Mouse (Mus musculus): ENCODE results near the gene Myd88.

Myd88 gene

GRCm38 (mm10) chr9:119339558-119340211 is 1.5 kb downstream of the Myd88 start, which contains the start of gene Acaa1a:
Gene Acaa1a, plus strand, starts transcription at chr9:119339676.
- peak; percentile 60 for DNase-seq

DNA sequence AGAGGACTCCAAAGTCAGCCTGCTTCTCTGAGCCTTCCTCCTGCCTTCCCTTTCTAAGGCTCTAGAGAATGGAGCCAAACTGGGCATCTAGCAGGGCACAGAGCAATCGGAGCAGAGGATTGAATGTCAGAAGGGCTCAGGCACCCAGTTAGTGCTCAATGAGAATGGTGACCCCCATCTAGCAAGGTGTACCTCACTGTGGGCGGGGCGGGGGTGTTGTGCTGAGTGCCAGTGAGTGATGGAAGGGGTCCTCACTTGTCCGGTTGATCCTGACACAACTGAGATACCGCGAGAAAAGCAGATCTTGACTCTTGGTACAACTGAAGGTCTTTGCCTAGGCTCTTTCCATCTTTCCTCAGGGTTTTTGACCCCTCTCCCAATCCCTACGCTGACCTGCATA is 2.1 kb downstream of the Myd88 start:
- no peak for DNase-seq

GRCm38 (mm10) chr9:119338350-119338749 is 2.9 kb downstream of the Myd88 start:
- no peak for DNase-seq

GRCm38 (mm10) chr9:119337842-119338241 is 3.4 kb downstream of the Myd88 start:
- DNase-seq, result no peak

GRCm38 (mm10) chr9:119335571-119335970 is 5.6 kb downstream of the Myd88 start:
- no peak for DNase-seq

GRCm38 (mm10) chr9:119334834-119335233 is 6.4 kb downstream of the Myd88 start:
- no peak for DNase-seq

DNA sequence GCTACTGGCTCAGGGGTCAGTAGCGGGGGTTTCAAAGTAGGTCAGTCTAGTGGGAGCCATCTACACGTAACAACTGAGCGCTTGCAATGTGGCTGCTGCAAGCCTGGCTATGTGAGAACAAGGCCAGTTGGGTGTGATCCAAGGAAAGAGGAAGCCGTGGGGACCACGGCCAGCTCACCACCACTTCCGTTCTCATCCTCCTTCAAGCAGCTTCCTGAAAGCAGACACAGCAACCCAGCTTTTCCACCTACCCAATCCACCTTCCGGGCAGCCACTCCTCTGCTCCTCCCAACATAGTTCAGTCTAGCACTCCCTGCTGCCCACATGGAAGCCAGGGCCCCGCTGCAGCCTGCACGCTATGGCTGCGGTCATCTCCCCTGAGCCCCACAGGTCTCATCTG is 6.9 kb downstream of the Myd88 start:
- DNase-seq, result no peak

DNA sequence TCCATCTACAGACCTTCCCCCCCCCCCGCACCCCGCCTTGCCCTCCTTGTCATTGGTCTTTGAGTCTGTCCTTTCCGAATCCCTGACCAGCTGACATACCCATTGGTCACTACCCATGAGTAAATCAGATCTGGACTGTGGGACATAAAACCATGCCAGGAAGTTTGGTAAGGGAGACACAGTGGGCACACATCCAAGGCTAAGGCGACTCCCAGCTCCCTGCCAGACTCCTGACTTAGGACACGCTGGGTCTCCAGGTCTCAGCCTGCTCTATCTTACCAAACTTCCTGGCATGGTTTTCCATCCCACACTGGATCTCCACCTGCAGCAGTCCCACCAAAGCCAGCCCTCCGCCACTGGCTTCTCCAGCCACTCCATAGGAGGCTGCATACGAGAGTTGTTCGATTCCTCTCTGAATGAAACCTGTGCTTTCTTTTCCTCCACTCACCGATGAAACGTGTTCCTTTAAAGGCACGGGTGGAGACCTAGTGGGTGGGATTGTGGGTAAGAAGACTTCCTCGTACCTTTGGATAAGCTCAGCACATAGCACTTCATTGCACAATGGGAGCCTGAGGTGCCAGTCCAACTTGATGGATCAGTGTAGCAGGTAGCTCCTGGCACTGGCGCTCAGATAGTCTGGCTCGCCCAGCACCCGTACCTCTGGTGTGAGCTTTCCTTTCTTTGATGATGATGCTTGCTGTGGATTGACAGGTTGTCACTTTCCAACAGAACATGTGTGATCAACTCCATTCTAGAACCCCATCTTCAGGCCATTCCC is 10.8 kb downstream of the Myd88 start:
- no peak for DNase-seq

- no peak for DNase-seq
These were observed 12.7 kb downstream of the Myd88 start for GRCm38 (mm10) chr9:119328488-119328887.

- no peak for DNase-seq
These were observed 17.1 kb downstream of the Myd88 start for GRCm38 (mm10) chr9:119324130-119324529.

DNA sequence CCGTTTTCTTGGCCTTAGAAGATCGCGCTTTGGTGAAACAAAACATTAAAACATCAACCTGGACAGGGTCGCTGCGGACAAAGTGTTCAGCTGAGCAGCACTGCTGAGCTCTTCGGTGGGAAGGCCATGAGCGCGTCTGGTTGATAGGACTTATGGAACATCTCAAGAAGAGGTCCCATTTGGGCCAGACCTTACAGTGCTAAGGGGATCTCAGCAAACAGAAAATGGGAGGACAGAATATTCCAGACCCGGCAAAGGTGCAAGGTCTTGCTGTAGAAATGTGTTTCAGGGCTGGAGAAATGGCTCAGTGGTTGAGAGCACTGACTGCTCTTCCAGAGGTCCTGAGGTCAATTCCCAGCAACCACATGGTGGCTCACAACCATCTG is 18.0 kb downstream of the Myd88 start:
- no peak for DNase-seq

DNA sequence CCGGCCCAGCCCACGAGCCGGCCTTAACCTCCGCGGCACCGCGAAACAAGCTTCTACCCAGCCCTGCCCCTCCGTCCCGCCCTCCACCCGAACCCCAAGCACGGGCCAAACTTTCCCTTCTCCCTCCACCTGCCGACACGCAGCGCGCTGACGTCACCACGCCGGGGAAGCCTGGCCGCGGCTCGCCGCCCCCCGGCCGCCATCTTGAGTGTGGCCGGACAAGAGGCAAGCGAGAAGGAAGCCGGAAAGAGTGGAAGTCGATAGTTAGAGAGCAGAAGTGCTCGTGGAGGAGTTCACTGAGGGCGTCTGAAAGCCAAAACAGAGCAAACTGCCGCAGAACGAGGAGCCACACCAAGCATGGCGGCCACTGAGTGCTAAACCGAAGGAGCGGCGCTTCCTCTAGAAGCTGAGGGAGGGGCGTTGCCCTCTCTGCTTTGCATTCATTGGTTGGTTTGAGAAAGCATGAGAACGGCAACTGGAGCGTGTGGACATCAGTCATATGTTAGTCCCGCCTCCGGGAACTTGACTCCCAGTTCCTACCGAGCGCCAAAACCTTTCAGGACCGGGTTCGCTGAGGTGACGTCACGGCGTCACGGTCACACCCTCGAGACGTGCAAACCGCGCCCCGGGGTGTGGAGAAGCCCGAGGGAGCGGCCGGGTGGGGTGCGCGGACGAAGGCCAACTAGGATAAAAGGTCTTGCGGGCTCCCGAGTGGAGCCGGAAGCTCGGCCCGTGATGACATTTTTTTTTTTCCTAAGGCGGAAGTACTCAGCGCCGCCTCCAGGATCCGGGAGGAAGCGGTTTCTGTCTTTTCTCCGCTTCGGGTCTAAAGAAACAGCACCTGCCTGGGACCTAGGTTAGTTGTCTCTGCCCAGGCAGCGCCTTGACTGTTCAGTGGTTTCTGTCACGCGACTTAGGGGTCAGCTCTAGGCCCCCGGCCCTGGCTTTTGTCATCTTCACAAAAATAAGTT is 18.6 kb downstream of the Myd88 start, which contains the start of gene Oxsr1:
Oxsr1 (minus strand) TSS at position 139 of the 971 bp plus-strand sequence.
- peak; percentile 92 for DNase-seq

GRCm38 (mm10) chr9:119321392-119322229 is 19.6 kb downstream of the Myd88 start:
- DNase-seq, result peak; percentile 45

GRCm38 (mm10) chr9:119320946-119321345 is 20.3 kb downstream of the Myd88 start:
- no peak for DNase-seq

DNA sequence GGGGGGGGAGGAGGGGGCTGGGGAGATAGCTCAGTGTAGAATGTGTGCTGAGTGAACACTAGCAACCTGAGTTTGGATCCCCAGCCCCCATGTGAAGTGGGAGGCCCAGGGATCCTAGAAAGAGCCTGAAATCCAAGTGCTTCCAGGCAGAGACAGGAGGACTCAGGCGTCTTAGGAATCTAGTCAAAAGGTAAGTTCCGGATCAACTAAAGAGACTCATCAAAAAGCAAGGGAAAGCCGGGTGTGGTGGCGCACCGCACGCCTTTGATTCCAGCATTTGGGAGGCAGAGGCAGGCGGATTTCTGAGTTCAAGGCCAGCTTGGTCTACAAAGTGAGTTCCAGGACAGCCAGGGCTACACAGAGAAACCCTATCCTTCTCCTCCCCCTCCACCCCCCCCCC is 20.8 kb downstream of the Myd88 start:
- DNase-seq, result no peak

- DNase-seq, result no peak
These were observed 22.3 kb downstream of the Myd88 start for GRCm38 (mm10) chr9:119318891-119319290.

- DNase-seq, result no peak
These were observed 28.1 kb downstream of the Myd88 start for GRCm38 (mm10) chr9:119313096-119313495.

DNA sequence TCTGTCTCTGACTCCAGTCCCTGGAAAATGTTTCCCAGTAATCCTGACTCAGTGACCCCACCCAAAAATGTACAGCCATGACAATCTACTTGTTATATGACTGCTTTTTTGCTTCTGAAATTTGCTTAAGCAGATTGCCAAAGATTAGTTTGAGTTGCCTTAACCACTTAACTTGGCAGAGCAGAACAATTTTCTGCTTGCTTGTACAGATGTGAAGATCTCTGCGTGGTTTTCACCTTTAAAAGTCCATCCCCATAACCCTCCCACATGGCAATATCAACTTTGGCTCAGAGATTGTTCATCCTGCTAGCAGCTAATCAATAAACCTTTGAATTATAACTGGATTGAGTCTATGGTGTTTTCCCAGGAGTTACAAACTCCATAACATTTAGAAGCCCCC is 32.1 kb downstream of the Myd88 start:
- no peak for DNase-seq

DNA sequence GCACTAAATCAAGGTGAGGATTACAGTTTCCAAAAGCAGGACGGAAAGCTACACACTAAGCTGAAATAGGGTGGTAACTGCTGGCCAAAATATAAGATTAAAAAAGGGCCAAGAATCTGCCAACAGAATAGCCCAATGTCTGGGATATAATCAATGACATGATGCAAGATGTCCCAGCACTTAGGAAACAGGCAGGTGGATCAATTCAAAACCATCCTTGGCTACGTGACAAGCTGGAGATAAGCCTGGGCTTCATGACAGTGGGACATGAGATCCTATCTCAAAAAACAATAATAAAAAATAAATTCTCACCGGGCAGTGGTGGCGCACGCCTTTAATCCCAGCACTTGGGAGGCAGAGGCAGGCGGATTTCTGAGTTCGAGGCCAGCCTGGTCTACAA is 35.3 kb downstream of the Myd88 start:
- DNase-seq, result no peak

DNA sequence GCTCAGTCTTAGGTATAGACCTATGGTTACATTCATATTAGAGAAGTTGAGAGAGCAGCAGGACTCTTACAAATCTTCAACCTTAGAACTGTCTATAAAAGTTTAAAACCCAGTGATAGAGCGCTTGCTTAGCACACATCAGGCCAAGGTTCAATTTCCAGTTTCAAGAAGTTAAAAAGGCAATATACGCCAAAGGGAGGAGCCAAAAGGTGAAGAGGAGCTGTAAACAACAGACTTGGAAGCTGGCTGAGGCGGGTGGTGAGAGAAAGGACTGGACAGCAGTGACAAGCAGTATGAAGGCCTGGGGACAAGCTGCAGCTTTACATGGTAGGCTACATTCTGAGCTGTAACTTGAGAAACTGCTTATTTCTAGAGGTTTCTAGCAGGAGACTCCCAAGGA is 42.6 kb downstream of the Myd88 start:
- DNase-seq, result no peak

- DNase-seq, result no peak
These were observed 43.5 kb downstream of the Myd88 start for GRCm38 (mm10) chr9:119297696-119298095.

GRCm38 (mm10) chr9:119290791-119291190 is 50.4 kb downstream of the Myd88 start:
- DNase-seq, result no peak

Measured in right cerebral cortex, postnatal 4 days (tissue).